Mouse (Mus musculus) cerebellum, adult 2 months (tissue): ENCODE results near the gene Dnlz.
A peak's percentile ranks its signal among the peaks of the same experiment; 100 is the strongest.

Source experiments
- CTCF ChIP-seq: fragments of 200-500 bp; IDR thresholded peaks from 2 replicates; pipeline ENCODE4 v1.5.1; 2011; ENCODE audit warnings: low read depth, mild to moderate bottlenecking, control low read depth, low read length, moderate library complexity, borderline replicate concordance; ENCODE audit not compliant: insufficient read depth
- POLR2A ChIP-seq: fragments of 200-500 bp; IDR thresholded peaks from 2 replicates; pipeline ENCODE4 v1.6.1; 2011; ENCODE audit warnings: low read length, control low read depth, borderline replicate concordance; ENCODE audit not compliant: insufficient read depth

GRCm38 (mm10) chr2:26351358-26352290, at the start of gene Dnlz:
- TF ChIP-seq CTCF (peak; percentile 60; the same call in 1 of the 2 replicates), POLR2A (peak; percentile 41; the same call in 1 of the 2 replicates)
